In the genomic region with DNA sequence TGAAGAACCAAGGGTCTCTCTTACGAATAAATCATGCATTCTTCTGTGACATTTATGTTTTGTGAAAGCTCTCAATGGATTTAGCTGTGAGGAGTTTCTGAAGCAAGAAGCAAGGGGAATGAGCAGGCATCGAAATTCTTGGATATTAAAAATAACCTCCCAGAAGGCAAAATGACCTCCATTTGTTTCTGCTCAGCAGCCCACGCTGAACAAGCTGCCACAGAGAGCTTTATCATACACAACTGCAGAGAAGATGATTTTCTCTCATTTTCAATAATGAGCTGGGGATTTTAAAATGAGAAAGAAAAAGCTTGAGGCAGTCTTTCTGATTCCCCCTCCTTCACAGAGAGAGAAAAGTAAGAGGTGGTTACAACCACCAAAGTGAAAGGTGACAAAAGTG, we compare ENCODE assay signal across 17 mouse cellular contexts.
DNase-seq lines count a peak whose midpoint lies in the region.
"Had no signal": no experiment of that assay in that cellular context is flagged by ENCODE, and none has a peak within 500 bp of the region (broad histone marks: within the 10 kb centered on the region; RNA-seq: fewer than 3 reads in every experiment).

No protein-coding gene starts in this region.

- DNase-seq in layer of hippocampus, adult 11-12 months (ENCODE audit: low spot score) = peak; percentile 13
- no peak for DNase-seq in layer of hippocampus, postnatal 10 days (ENCODE audit: low spot score in 2 of 2)
- peak; percentile 19 for DNase-seq in right cerebral cortex, adult 18-20 months
- no peak for DNase-seq in right cerebral cortex, postnatal 14 days
- peak; percentile 26 to 29 for DNase-seq in layer of hippocampus, adult 8-10 months (ENCODE audit: low spot score in 2 of 2)
- DNase-seq in cerebellum, postnatal 25 days = no peak
- DNase-seq in left cerebral cortex, postnatal 4 days = no peak
- DNase-seq: adrenal gland, adult 2 months; adrenal gland, postnatal 14 days; B cell, adult 2 months; cerebellum, adult 11-12 months; cerebellum, adult 8-10 months; cerebellum, postnatal 10 days; forebrain, postnatal 0 days; gastrocnemius, adult 2 months; gastrocnemius, postnatal 14 days; heart, adult 11 months had no signal

- intact Hi-C loops in left cerebral cortex, postnatal 4 days (cut with DNase I) = no loop called here

Comparison
In these comparisons a context has a peak if more than half of its experiments do, and no peak if none do; other contexts are left out.
1. DNase-seq: peak in layer of hippocampus, adult 11-12 months (single experiment), right cerebral cortex, adult 18-20 months (single experiment) and layer of hippocampus, adult 8-10 months (2 of 2); none in layer of hippocampus, postnatal 10 days (0 of 2), right cerebral cortex, postnatal 14 days (single experiment), cerebellum, postnatal 25 days (0 of 2) and left cerebral cortex, postnatal 4 days (single experiment).